Mouse (Mus musculus): ENCODE measurements at regions not wholly inside any gene's neighbourhood (a gene's known extent, or its start where the extent isn't known, plus 50 kb on each side); places are given as distances from the start of the nearest gene placed in this dataset.

GRCm38 (mm10) chr17:7633382-7634290 is 193.5 kb downstream of the Fndc1 start:
- DNase-seq (ENCODE audit: low read depth): no peak

GRCm38 (mm10) chr17:7625746-7626145 is 201.4 kb downstream of the Fndc1 start:
- DNase-seq (ENCODE audit: low read depth): no peak

GRCm38 (mm10) chr17:7623392-7623791 is 203.7 kb downstream of the Fndc1 start:
- DNase-seq (ENCODE audit: low read depth): no peak

GRCm38 (mm10) chr17:7621262-7621661 is 205.8 kb downstream of the Fndc1 start:
- DNase-seq (ENCODE audit: low read depth): no peak

DNA sequence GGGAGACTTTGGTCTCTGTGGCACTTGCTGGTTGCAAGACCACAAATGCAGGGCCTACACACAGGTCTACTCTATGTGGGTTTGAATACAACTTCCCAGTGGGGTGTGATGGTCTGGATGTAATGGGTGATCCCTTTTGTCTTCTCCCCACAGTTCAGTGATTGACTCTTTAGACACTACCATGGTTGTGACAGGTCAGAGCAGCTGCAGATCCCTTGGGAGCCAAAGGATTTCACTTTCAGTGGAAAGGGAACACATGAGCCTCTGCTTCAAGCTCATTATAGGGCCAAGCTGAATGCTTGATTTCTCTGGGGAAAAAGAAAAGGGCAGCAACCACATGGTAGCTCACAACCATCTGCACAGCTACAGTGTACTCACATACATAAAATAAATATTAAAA is 206.9 kb downstream of the Fndc1 start:
- no peak for DNase-seq (ENCODE audit: low read depth)

GRCm38 (mm10) chr17:7619641-7620040 is 207.5 kb downstream of the Fndc1 start:
- DNase-seq (ENCODE audit: low read depth): no peak

DNA sequence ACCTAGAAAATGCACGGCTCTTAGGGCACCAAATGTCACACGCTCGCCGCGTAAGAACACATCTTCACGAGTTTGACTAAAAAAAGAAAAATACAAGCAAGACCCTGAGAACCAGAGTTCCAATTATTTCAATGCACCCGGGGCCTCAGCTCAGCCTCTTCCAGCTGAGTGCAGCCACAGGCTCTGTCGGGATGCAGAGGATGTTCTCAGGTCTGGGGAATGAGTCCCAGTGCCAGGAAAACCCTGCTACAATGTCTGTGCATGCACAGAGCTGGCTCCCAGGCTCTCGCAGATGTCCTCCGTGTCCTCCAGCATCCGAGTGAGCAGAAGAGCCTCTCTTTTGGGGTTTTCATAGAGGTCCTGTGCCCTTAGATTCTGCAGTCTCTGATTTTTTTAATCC is 219.1 kb downstream of the Fndc1 start:
- DNase-seq (ENCODE audit: low read depth): no peak

DNA sequence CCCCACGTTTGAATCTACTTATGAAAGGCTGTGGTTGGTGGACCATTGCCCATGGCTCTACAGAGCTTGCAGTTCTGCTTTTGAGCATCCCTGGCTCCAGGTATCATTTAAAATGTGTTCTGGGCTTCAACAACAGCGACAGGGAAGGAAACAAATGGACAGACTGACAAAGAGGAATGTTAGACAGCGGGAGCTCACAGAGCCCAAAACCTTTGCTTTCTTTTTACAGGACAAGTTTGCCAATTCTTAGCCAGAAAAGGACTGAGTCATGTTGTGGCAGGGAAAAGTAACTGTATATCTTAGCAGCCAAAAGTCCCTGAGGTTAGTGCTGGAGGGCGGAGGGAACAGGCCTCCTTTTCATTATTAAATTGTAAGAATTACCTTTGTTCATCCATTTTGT is 219.7 kb downstream of the Fndc1 start:
- DNase-seq (ENCODE audit: low read depth): no peak

- no peak for DNase-seq (ENCODE audit: low read depth)
Measured at GRCm38 (mm10) chr17:7604813-7605504, 219.7 kb upstream of the Unc93a2 start.

- no peak for DNase-seq (ENCODE audit: low read depth)
Measured at GRCm38 (mm10) chr17:7604096-7604495, 218.8 kb upstream of the Unc93a2 start.

DNA sequence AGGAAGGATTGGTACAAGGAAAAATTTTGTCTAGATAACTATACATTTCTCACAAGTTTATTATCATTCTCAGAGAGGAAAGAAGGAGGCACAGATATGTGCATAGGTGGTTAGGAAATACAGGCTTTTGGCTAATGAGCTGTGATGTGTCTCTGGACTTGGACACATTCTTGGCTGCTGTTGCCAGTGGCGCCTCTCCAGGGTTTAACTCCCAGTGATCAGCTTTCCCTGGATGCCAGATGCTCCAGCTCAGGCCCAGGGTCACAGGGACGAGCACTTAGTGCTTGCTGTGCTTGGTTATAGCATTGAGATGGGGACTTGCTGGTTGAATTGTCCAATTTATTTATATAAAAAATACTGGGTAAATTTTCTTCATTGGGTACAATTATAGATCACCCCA is 215.3 kb upstream of the Unc93a2 start:
- DNase-seq (ENCODE audit: low read depth): no peak

DNA sequence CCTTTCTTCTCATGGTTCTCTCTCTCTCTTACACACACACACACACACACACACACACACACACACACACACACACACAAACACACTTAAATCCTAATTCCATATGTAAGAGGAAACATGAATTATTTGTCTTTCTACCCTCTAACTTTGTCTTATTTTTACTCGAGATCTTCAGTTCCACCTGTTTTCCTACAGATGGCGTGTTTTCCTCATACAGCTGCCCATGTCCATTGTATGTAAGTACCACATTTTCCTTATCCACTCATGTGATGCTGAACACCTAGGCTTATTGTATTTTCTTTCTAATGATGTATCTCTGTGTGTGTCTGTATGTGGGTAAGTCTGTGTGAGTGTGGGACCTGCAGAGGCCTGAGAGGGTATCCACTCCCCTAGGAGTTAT is 212.2 kb upstream of the Unc93a2 start:
- no peak for DNase-seq (ENCODE audit: low read depth)

DNA sequence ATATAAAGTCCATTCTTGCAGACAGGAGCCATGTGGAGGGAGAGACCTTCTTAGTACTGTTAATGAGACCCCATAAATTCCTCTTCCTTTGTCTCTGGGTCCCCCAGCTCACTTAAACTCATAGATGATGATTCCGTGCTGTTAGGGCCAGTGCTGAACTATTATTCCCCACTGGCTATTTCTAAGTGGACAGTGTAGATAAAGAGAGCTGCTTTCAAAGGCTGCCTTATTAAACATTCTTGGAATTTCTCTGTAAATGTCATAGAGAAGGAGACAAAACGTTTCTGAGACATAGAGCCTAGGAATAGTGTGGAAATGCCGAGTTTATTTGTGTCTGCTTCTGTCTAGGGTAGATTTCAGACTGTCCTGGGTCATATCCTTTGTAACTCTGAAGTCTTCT is 209.5 kb upstream of the Unc93a2 start:
- DNase-seq (ENCODE audit: low read depth): no peak

DNA sequence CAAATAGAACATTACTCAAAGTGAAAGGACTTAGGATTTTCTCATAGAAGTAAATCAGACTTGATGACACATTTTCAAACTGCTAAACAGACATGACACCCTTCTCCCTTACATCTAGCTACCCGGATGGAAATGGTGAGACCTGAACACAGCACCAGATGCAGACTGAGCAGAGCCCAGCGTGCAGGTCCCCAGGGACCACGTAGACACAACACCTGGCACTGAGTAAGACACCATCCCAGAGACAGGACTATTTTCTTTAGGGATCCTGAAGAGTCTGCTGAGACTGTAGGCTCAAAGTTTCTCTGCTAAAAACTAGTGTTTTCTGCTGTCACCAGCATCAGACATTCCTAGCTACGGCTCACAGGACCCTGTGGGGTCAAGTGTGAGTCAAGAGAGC is 207.2 kb upstream of the Unc93a2 start:
- DNase-seq (ENCODE audit: low read depth): no peak

DNA sequence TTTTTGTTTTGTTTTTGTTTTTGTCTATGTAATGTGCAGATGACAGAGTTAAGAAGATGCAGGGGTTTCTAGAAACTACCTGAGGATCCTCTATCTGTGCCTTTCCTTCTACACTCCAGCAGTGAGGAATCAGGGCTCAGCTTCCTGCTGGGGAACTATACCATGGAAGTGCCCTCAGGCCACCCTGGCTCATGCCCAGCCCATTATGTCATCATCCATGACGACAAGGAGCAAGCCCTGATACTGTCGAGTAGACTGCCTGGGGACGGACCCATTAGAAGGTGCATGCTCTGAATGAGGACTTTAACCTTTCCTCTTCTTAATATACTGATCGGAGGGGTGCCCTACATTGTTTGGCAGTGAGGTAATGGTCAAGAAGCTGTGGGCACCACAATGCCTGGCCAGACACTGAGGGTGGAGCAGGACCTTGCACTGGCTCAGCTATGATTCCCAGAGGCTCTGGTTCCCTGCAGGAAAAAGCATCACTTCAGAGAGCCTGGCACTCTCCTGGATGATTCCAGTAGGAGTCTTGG is 197.7 kb upstream of the Unc93a2 start:
- no peak for DNase-seq (ENCODE audit: low read depth)

DNA sequence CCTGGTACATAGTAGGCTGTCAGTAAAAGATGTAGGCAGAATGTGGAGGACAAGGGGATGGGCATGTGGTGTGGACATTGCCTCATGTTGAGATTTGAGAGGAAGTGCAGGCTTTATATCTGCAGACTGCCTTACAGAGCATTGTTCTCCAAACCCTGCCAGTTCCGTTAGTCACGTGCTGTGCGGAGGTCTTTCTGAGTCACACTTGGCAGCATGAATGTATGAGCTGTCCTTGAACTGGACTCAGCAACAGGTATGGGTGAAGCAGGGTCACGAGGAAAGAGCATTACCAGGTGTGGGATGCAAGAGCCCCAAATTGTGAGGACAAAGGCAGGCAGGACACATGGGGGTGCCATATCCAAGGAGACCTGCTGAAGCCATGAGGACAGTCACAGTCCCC is 193.8 kb upstream of the Unc93a2 start:
- no peak for DNase-seq (ENCODE audit: low read depth)

DNA sequence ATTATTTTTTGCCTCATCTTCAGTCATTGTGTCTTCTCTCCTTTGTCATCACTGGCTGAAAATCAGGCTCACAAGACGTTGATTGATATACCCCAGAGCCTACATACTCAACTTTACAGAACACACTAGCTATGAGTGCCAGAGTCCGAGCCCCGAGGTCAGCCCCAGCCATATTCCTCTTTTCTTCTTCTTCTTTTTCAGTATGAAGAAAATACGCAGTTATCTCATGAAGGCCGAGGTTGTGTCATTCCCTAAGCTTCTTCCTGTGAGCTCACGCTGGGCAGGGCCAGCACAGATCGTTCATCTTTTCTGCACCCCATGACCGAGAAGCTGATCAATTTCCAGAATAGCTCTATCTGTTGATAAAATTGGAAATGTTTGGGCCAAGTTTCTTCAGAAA is 192.7 kb upstream of the Unc93a2 start:
- DNase-seq (ENCODE audit: low read depth): no peak

GRCm38 (mm10) chr17:7577227-7577626 is 192.0 kb upstream of the Unc93a2 start:
- no peak for DNase-seq (ENCODE audit: low read depth)

DNA sequence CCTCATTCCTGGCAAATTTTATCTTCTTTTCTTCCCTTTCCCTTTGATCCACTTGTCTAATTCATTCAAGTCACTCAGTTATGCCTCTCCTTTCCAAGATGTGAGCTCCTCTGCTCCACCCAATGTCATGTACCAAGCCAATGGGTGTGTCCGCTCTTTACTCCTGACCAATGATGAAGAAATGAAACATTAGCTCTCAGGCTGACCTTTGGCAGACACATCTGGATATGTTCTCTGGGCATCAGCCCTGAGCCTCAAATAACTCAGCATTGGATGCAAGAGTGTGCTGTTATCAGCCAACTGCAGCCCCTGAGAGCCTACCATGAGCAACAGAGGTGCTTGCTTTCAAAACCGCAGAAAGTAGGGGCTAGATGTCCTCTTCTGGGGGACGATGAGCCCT is 186.2 kb upstream of the Unc93a2 start:
- DNase-seq (ENCODE audit: low read depth): no peak

DNA sequence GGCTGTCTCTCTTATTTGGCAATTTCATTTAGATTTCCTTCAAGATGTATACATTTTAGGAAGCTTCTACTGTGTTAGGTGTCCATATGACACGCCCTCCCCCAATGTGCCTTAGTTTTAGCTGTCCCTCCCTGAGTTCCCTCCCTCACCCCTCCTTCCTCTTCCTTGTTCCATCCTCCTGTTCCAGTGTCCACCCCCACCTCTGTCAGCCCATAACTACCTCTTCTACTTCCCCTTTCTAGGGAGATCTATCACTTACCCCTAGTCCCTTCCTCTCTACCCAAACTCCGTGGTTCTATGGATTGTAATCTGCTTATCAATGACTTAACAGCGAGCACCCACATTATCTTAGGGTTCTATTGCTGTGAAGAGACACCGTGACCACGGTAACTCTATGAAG is 183.2 kb upstream of the Unc93a2 start:
- no peak for DNase-seq (ENCODE audit: low read depth)

GRCm38 (mm10) chr17:7565771-7566170 is 180.5 kb upstream of the Unc93a2 start:
- DNase-seq (ENCODE audit: low read depth): no peak

- DNase-seq (ENCODE audit: low read depth): no peak
Measured at GRCm38 (mm10) chr17:7562940-7563339, 177.7 kb upstream of the Unc93a2 start.

DNA sequence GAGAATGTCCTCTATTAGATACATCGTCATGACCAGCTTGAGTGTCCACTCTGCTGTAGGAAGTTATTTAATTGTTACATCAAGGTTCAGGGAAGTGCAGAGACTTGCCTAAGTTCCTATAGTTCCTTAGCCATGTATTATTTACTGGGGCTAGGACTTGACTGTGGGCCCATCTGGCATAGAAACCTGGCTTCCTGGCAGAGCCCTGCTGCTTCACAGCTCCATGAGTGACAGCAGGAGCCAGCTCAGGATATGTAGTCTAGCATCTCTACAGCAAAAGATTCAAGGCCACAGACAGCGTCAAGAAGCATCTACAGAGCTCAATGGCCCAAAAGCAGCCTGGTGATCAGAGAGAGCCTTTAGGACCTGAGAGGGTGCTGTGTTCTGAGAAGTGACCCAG is 163.2 kb upstream of the Unc93a2 start:
- no peak for DNase-seq (ENCODE audit: low read depth)
